Mouse (Mus musculus): ENCODE data around the gene H2-Aa. TPM values are rescaled to one million over a fixed set of nuclear protein-coding genes. Genes with fewer than 3 reads are reported as not detected.

The H2-Aa gene
- total and polyA plus RNA-seq, 3 experiments = not detected

DNA sequence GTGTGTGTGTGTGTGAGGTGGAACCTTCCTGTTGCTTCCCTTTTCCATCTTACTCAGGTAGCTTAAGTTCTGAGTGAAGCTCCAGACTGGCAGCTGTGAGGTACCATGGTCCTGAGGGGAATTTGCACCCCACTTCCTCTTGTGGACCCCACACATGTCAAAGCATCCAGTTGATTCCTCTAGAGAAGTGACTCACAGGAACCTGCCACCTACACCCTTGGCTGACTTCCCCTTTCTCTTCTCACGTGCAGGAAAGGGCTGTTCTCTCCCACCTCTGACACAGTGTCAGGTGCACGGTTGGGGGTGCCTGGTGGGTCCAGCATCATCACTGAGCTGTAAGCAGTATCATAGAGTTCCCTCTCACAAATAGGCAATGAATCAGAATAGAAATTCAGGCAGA lies 5.9 kb upstream of the H2-Aa start (continued):
- TF ChIP-seq MAX (IDR thresholded peaks at IDR 0.05; ENCODE audit: low read length) (0 out of 2 replicates have a peak, but pooled peaks have one; percentile 34), CTCF (IDR thresholded peaks at IDR 0.05 in 2 of 3, conservative IDR thresholded peaks at IDR 0.05 in 1 of 3; ENCODE audit: control insufficient read depth in 1 of 3, insufficient read depth in 1 of 3, low read depth in 2 of 3, low read length in 3 of 3, poor library complexity in 1 of 3, severe bottlenecking in 1 of 3) (no peak), EP300 (IDR thresholded peaks at IDR 0.05; ENCODE audit: low read depth in 1 of 2, low read length in 2 of 2) (no peak), ETS1 (IDR thresholded peaks at IDR 0.05; ENCODE audit: low read depth, low read length) (peak; percentile 17; the same call in 1 of the 2 replicates), POLR2AphosphoS2 (IDR thresholded peaks at IDR 0.05; ENCODE audit: low read length) (no peak)

DNA sequence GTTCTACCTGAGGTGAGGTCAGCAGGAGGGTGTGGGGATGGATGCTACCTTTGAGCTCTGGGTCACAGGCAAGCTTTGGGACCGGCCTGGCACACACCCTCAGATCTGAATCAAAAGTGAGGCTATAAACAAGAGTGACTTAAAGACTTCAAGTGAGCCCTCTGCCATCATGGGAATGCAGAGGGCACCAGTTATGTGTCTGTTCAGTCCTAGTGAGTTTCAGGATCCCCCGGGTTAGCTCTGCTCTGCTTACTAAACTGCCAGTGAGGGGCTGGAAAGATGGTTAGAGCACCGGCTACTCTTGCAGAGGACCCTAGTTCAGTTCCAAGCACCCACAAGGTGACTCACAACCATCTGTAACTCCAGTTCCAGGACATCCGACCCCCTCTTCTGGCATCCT lies 4.9 kb upstream of the H2-Aa start:
- H3K4me1 ChIP-seq (ENCODE audit: control insufficient read depth in 1 of 2, insufficient read depth in 2 of 2, low read length in 2 of 2) = peaks cover 0 to 6% of the 10 kb centered on the region in 2 experiments; a peak in 2 of 4 replicates
- no peak for TF ChIP-seq E2F4 (IDR thresholded peaks at IDR 0.05; ENCODE audit: borderline replicate concordance, low read depth, low read length)
- H3K9me3 ChIP-seq (replicated peaks; ENCODE audit: insufficient read depth, low read length) = no peaks in the 10 kb centered on the region
- H3K27ac ChIP-seq (ENCODE audit: control insufficient read depth, low read depth, low read length) = no peak overlapping the region
- H3K79me2 ChIP-seq (ENCODE audit: control insufficient read depth, insufficient read depth, low read length, poor library complexity) = no peaks in the 10 kb centered on the region
- no peak overlapping the region for H3K4me3 ChIP-seq (ENCODE audit: control insufficient read depth in 1 of 2, insufficient read depth in 1 of 2, low read depth in 2 of 2, low read length in 2 of 2)
- H3K27me3 ChIP-seq (ENCODE audit: control insufficient read depth in 1 of 2, insufficient read depth in 2 of 2, low read length in 2 of 2) = peaks cover 4% of the 10 kb centered on the region in 2 experiments
- no peak overlapping the region for H3K9ac ChIP-seq (ENCODE audit: control insufficient read depth, low read depth, low read length, poor library complexity, severe bottlenecking)
- DNase-seq (ENCODE audit: low read depth, low spot score) = no peak
- H3K36me3 ChIP-seq (ENCODE audit: control insufficient read depth in 1 of 2, insufficient read depth in 2 of 2, low read length in 2 of 2) = no peaks in the 10 kb centered on the region; a peak in 1 of 4 replicates

DNA sequence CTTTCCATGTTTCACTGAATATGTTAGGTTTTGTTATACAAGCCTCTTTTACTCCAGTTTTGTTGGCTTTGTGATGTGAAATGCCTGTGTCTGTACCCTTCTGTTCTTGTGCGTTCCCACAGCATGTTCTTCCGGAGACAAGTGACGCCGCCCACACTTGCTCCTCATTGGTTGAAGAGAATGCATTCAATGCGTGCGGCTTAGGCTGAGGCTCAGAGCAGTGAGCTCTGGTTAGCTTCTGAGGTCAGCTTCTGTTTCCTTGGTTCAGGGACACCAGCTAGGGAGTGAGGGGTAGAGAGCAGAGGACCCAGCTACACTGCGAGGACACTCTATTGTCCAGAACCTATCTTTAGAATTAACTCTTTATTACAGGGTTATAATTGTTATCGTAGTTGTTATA lies 4.0 kb upstream of the H2-Aa start:
- H3K9me3 ChIP-seq (replicated peaks; ENCODE audit: insufficient read depth, low read length) = no peaks in the 10 kb centered on the region
- no peaks in the 10 kb centered on the region; a peak in 1 of 4 replicates for H3K36me3 ChIP-seq (ENCODE audit: control insufficient read depth in 1 of 2, insufficient read depth in 2 of 2, low read length in 2 of 2)
- H3K79me2 ChIP-seq (ENCODE audit: control insufficient read depth, insufficient read depth, low read length, poor library complexity) = no peaks in the 10 kb centered on the region
- no peak for TF ChIP-seq E2F4 (IDR thresholded peaks at IDR 0.05; ENCODE audit: borderline replicate concordance, low read depth, low read length)
- peak; percentile 86 for TF ChIP-seq CHD2 (IDR thresholded peaks at IDR 0.05; ENCODE audit: low read length)
- TF ChIP-seq MAZ (IDR thresholded peaks at IDR 0.05; ENCODE audit: low read depth, low read length) = no peak
- DNase-seq (ENCODE audit: low read depth, low spot score) = peak; percentile 70
- H3K9ac ChIP-seq (ENCODE audit: control insufficient read depth, low read depth, low read length, poor library complexity, severe bottlenecking) = no peak overlapping the region
- peaks cover 1 to 2% of the 10 kb centered on the region in 2 experiments; a peak in 2 of 4 replicates for H3K27me3 ChIP-seq (ENCODE audit: control insufficient read depth in 1 of 2, insufficient read depth in 2 of 2, low read length in 2 of 2)
- H3K27ac ChIP-seq (ENCODE audit: control insufficient read depth, low read depth, low read length) = no peak overlapping the region
- no peak overlapping the region for H3K4me3 ChIP-seq (ENCODE audit: control insufficient read depth in 1 of 2, insufficient read depth in 1 of 2, low read depth in 2 of 2, low read length in 2 of 2)
- H3K4me1 ChIP-seq (ENCODE audit: control insufficient read depth in 1 of 2, insufficient read depth in 2 of 2, low read length in 2 of 2) = peaks cover 0 to 6% of the 10 kb centered on the region in 2 experiments; a peak in 2 of 4 replicates

DNA sequence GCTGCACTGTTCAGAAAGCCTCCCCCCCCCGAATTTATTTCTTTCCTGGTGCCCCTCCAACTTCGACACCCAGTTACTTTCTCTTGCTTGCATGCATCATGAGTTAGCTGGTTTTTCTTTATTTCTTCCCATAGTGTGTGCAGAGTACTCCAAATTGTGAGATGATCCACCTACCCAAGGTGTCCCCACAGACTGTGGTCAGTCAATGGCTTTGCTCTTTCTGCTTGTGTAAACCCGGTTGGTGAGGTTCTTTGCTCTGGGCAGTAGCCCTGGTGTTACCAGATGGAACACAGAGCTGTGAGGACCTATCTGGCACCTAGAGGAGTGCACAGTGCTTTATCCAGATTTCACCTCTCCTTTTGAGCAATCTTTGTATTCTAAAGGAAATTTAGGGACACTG lies 508 bp upstream of the H2-Aa start:
- no peak overlapping the region for H3K4me3 ChIP-seq (ENCODE audit: control insufficient read depth in 1 of 2, insufficient read depth in 1 of 2, low read depth in 2 of 2, low read length in 2 of 2)
- no peak for TF ChIP-seq TBP (IDR thresholded peaks at IDR 0.05; ENCODE audit: low read depth, low read length)
- no peak for TF ChIP-seq E2F4 (IDR thresholded peaks at IDR 0.05; ENCODE audit: borderline replicate concordance, low read depth, low read length)
- TF ChIP-seq CHD1 (IDR thresholded peaks at IDR 0.05; ENCODE audit: low read depth, low read length) = no peak
- TF ChIP-seq CHD2 (IDR thresholded peaks at IDR 0.05; ENCODE audit: low read length) = no peak
- TF ChIP-seq SMC3 (IDR thresholded peaks at IDR 0.05; ENCODE audit: low read depth, low read length) = no peak
- H3K9ac ChIP-seq (ENCODE audit: control insufficient read depth, low read depth, low read length, poor library complexity, severe bottlenecking) = no peak overlapping the region

More for the DNA sequence above, 508 bp upstream of the H2-Aa start:
- Histone ChIP-seq H3K27ac (ENCODE audit: control insufficient read depth, low read depth, low read length) (no peak overlapping the region), H3K27me3 (ENCODE audit: control insufficient read depth in 1 of 2, insufficient read depth in 2 of 2, low read length in 2 of 2) (peaks cover 0 to 1% of the 10 kb centered on the region in 2 experiments; a peak in 2 of 4 replicates), H3K36me3 (ENCODE audit: control insufficient read depth in 1 of 2, insufficient read depth in 2 of 2, low read length in 2 of 2) (no peaks in the 10 kb centered on the region), H3K79me2 (ENCODE audit: control insufficient read depth, insufficient read depth, low read length, poor library complexity) (no peaks in the 10 kb centered on the region), H3K9me3 (replicated peaks; ENCODE audit: insufficient read depth, low read length) (no peaks in the 10 kb centered on the region), H3K4me1 (ENCODE audit: control insufficient read depth in 1 of 2, insufficient read depth in 2 of 2, low read length in 2 of 2) (no peaks in the 10 kb centered on the region)
- no peak for DNase-seq (ENCODE audit: low read depth, low spot score)

All from MEL (cell line).